Mouse (Mus musculus) heart, adult 8-10 months (tissue): ENCODE results near the gene Tmem74b. TPM values are rescaled to one million over a fixed set of nuclear protein-coding genes. Genes with fewer than 3 reads are reported as not detected.

Source experiments
- DNase-seq: peaks from one replicate; pipeline ENCODE4 v3.0.0; 2022; ENCODE audit warnings: low spot score
- total RNA-seq, 4 experiments: library from RNA; stranded (reverse); gene quantifications; 2 replicates each; pipeline ENCODE4 v1.2.4; 2022

The Tmem74b gene
- total RNA-seq, 4 experiments from 2014 or later: 5.7 to 8.2 (median 5.9) TPM

DNA sequence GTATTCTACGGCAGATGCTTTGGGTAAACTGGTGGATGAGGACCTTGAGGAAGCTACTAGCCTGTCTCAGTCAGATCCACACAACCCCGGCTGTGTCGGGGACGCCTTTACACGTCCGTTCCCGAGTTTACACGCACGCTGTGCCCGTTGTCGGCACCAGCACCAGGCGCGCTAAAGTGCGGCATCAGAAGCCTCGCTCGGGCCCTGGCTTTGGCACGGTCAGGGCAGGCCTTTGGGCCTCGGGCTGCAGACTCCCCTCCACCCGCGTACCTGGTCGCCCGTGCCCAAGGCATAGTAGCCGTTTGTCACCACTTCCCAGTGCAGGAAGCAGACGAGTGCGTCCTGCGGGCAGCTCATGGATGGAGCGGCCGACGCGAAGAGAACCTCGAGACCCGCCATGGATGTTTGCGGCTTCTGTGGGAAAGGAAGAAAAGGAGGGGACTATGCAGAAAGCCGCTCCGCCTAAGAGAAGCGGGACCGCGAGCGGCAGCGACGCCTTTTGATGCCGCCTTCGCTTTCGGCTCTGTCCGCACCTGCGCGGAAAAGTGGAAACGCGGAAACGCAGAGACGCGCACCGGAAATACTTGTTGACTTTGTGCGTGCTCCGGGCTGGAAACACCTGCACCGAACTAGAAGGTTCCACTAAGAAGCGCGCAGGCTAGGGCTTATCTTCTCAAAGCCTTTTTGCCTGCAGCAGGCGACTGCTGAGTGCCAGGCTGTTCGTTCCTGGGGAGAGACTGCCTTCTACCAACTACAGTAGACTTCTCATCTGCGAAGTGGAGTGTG is 39.1 kb downstream of the Tmem74b start:
- DNase-seq: peak; percentile 90

DNA sequence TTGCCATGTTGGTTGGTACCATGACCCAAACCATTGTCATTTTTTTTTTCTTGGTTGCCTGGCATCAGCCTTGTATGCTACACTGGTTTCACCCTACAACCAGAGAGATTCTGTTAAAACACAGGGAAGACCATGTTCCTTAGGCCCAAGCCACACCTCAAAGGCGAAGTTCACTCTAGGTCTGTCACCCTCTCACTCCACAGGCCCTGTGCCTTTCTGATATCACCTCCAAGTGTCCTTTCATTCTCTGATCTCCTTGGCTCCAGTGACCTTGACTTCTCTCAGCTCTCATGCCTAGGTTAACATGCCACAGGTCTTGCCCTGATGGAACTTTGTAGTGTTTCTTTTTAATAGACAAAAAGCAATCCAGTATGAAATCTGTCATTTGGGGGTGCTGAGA is 40.3 kb downstream of the Tmem74b start:
- DNase-seq: no peak

DNA sequence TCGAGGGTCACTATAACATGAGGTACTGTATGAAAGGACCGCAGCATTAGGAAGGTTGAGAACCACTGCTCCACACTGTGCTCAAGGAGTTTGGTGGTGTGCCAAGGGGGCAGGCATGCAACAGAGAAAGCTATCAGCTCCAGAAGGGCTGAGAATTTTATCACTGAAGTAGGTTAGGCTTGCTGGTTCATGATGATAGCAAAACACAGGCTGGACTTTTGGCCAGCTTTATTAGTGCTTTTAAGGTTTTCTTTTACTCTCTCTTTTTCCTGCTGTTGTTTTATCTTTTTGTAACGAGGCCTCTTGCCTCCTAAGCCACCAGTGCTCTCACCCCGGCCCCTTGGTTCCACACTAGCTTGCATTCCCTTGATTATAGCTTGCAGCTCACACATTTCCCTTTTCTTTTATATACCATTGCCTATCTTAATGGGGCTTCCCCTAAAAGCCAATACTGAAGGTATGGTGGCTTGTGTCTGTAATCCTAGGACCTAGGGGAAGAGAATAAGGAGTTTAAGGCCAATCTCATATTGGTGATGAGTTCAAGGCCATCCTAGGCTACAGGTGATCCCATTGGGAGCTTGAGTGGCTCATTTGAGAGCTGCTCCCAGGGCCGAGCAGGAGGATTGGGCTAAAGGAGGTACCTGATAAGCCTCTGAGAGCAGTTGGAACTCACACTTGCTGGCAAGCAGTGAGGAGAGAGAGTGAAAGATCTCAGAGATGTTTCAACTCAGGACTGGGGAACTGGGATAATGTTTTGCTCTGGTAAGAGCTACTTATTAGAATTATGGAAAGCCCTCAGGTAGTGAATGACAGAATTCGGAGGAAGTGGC is 41.3 kb downstream of the Tmem74b start:
- no peak for DNase-seq

GRCm38 (mm10) chr2:151743845-151744244 is 42.0 kb downstream of the Tmem74b start, which contains the start of gene Psmf1:
TSS of gene Psmf1 (minus strand) at chr2:151744186.
- no peak for DNase-seq

DNA sequence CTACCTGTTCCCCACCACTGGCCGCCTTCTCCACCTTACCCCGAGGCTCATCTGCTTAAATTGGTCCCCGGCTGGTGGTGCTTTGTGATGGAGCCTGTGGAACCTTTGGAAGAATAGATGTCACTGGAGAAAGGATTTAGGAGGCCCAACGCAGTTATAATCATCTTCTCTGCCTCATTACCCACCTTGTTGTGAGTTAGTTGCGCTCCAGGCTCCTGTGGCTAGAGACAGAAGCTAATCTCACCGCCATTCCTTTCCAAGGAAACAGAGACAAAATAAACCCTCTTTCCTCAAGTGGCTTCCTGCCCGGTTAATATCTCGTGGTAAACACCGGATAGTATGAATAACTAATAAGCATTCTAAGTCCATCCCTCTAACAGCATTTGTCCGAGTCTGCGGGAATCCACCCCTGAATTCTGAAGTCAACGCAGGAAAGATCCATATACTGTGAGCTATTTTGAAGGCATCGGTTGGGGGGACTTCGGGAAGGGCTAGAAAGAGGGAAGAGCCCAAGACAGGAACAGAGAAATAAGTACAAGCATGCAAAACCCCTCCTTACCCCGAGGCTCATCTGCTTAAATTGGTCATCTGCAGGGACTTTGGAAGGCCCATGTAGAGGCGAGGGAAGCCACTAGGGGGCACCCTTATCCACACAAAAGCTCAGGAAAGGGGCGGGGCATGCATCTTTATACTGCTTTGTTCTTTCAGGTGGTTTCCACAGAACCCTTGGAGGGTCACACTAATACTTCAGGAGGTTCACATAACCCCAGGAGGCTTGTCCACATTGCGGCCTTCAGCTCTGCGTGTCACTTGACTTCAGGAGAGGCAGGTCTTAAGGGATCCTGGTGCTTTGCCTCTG is 46.3 kb downstream of the Tmem74b start:
- peak; percentile 41 for DNase-seq

- DNase-seq: no peak
These were observed 49.5 kb downstream of the Tmem74b start for GRCm38 (mm10) chr2:151751330-151751729.

GRCm38 (mm10) chr2:151756277-151757061 is 54.7 kb downstream of the Tmem74b start:
- no peak for DNase-seq

- no peak for DNase-seq
These were observed 55.6 kb downstream of the Tmem74b start for GRCm38 (mm10) chr2:151757451-151757850.

DNA sequence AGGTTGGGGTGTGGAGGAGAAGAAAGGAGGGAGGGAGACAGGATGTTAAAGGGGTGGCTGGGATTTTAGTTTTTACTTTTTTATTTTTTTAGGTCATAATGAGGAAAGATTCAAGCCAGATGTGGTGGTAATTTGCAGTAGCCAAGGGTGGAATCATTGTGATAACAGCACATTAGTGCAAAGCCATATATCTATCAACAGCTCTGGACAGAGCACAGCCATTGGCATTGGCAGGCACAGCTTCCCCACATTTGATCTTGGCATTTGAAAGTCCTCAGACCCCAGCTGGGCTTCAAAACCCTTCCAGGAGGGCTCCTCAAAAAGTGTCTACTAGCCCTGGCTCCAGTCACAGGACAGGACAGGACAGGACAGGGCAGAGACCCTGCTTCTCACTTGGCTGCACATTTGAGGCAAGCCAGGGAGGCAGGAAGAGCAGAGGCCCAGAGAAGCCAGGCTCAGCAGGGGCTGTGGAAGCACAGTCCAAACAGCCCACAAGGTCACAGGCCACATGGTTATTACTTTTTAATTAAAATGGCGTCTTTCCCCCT is 57.1 kb downstream of the Tmem74b start:
- DNase-seq: no peak

Other genes starting within 250 kb of the Tmem74b start
- not detected for gene 4921509C19Rik, start 225.9 kb upstream of the Tmem74b start, total RNA-seq
- gene Nsfl1c, start 207.8 kb upstream of the Tmem74b start, total RNA-seq: 10 to 100 TPM; 77.5 to 88.9 (median 82.6) TPM
- gene Fkbp1a, start 159.5 kb upstream of the Tmem74b start, total RNA-seq: 100 to 1,000 TPM; 185 to 207 (median 192) TPM
- 1 to 10 TPM; 1.7 to 2.7 (median 2.5) TPM for gene Sdcbp2, start 129.4 kb upstream of the Tmem74b start, total RNA-seq
- 1 to 10 TPM; 4.1 to 6.1 (median 4.5) TPM for gene Snph, start 69.4 kb upstream of the Tmem74b start, total RNA-seq
- gene Rad21l, start 33.5 kb upstream of the Tmem74b start, total RNA-seq: not detected
- 10 to 100 TPM; 22.2 to 28.1 (median 23.1) TPM for gene Psmf1, start 42.2 kb downstream of the Tmem74b start, total RNA-seq
- not detected for gene Rspo4, start 140.9 kb downstream of the Tmem74b start, total RNA-seq
- gene Angpt4, start 209.2 kb downstream of the Tmem74b start, total RNA-seq: under 1 TPM in 3 of 4 experiments, not detected in 1; 0.14 to 0.22 (median 0.16) TPM